Mouse (Mus musculus): Measurements from ENCODE around the gene Nfix. TPM values are rescaled to one million over a fixed set of nuclear protein-coding genes. Genes with fewer than 3 reads are reported as not detected.

The Nfix gene
- polyA plus RNA-seq (2012; ENCODE audit: insufficient read depth, insufficient read length, low replicate concordance, missing spikeins), result not detected in 2 replicates

DNA sequence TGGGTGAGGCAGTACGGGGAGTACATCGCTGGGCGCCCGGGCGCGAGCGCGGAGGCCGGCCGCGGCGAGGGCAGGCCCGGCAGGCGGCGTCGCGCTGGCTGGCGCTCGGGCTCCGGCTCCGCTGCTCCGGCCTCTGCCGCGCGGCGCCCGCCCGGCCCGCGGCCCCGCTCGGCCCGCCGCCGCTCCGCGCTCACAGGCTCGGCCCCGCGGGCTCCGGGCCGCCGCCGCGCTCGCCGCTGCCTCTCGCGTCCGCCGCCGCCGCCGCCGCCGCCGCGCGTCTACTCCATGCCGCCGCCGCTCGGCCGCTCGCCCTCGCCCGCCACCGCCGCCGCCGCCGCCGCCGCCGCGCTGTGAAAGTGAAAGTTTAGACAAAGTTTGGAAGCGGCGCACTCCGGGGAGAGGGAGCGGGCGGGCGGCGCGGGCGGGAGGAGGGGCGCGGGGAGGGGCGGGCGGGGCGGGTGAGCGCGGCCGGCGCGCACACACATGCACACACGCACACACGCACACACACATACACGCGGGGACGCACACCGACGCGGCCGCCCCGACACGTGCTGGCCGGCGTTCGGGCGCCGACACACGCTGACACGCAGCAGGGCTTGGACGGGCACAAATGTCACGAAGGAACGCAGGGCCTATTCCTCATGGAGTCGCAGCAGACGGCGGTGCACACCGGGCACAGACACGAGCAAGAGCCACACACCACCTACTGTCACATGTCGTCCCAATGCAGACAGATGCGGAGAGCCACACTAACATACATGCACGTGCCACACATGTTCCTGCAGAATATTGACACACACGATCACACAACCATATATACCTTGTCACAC lies at the start of gene Nfix:
Gene Nfix, minus strand, starts transcription at position 346 of the 833 bp plus-strand sequence.
- 31% methylated on average over 114 of the region's 125 CpGs for WGBS
- H3K4me3 ChIP-seq (ENCODE audit: insufficient read depth, low read depth, low read length), result peak within 1 kb of the TSS; percentile 70
- H3K4me1 ChIP-seq (ENCODE audit: control insufficient read depth, insufficient read depth, low read length), result peaks cover 18% of the 10 kb centered on the region
- 0 out of 2 replicates have a peak within 1 kb of the TSS, but pooled peaks have one; percentile 1 for H3K27ac ChIP-seq (ENCODE audit: insufficient read depth, low read depth, low read length)
- TF ChIP-seq CTCF (IDR thresholded peaks at IDR 0.05; ENCODE audit: insufficient read depth, low read depth, low read length) (no peak), POLR2A (IDR thresholded peaks at IDR 0.05; ENCODE audit: insufficient read depth, low read depth, low read length) (no peak)

- Histone ChIP-seq H3K4me3 (ENCODE audit: insufficient read depth, low read depth, low read length) (no peak overlapping the region), H3K4me1 (ENCODE audit: control insufficient read depth, insufficient read depth, low read length) (peaks cover 4% of the 10 kb centered on the region), H3K27ac (ENCODE audit: insufficient read depth, low read depth, low read length) (no peak overlapping the region)
- TF ChIP-seq POLR2A (IDR thresholded peaks at IDR 0.05; ENCODE audit: insufficient read depth, low read depth, low read length), result no peak
- no peak for TF ChIP-seq CTCF (IDR thresholded peaks at IDR 0.05; ENCODE audit: insufficient read depth, low read depth, low read length)
- WGBS, result 46% methylated on average over 6 of the region's 6 CpGs
These were observed 47.7 kb upstream of the Nfix start for GRCm38 (mm10) chr8:84847684-84848435.

DNA sequence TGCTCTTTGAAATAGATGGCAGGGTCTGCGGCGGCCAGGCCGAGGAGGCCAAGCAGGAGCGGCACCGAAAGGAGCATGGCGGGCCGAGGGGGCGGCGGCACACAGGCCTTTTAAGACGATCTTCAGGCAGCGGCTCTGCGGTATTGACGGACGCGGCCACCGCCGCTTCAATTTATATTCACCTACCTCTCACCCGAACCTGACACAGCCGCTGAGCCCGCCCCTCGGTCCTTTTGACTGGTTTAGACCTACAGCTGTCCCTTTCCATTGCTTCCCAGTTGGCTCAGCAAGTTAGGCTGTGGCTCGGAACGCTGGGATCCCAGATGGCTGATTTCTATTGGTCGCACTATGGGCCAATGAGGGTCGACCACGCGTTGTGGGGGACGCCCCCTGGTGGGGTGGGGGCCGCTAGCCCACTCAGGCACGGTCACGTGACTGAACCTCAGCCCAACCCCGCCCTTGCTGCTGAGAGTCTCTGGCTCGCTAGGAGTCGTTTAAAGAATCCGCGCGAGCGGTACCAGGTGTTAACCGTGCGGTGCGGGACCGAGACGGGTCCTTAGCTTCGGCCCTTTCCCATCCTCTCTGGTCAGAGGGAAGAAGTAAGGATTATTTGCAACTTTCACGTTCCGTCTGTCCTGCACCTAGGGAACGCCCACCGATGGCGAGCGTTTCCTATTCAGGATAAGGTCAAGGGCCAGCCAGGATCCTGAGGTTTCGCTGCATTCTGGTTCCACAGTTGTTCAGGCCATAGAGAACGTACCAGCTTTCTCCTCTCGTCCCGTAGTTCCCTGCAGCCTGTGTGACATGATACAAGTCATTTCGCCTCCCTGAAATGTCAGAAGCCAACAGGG lies 46.8 kb upstream of the Nfix start, which contains the start of gene Calr:
Gene Calr, minus strand, starts transcription at position 213 of the 851 bp plus-strand sequence.
- Histone ChIP-seq H3K4me3 (ENCODE audit: insufficient read depth, low read depth, low read length) (peak within 1 kb of the TSS; percentile 75), H3K4me1 (ENCODE audit: control insufficient read depth, insufficient read depth, low read length) (peaks cover 4% of the 10 kb centered on the region), H3K27ac (ENCODE audit: insufficient read depth, low read depth, low read length) (peak within 1 kb of the TSS; percentile 66)
- WGBS, result under 1% methylated on average over 55 of the region's 55 CpGs
- peak; percentile 99 for TF ChIP-seq POLR2A (IDR thresholded peaks at IDR 0.05; ENCODE audit: insufficient read depth, low read depth, low read length)
- no peak for TF ChIP-seq CTCF (IDR thresholded peaks at IDR 0.05; ENCODE audit: insufficient read depth, low read depth, low read length)

GRCm38 (mm10) chr8:84846094-84846721 lies 46.1 kb upstream of the Nfix start:
- peak overlapping the region; percentile 66 for H3K27ac ChIP-seq (ENCODE audit: insufficient read depth, low read depth, low read length)
- TF ChIP-seq CTCF (IDR thresholded peaks at IDR 0.05; ENCODE audit: insufficient read depth, low read depth, low read length) (no peak), POLR2A (IDR thresholded peaks at IDR 0.05; ENCODE audit: insufficient read depth, low read depth, low read length) (no peak)
- under 1% methylated on average over 30 of the region's 30 CpGs for WGBS
- peaks cover 4% of the 10 kb centered on the region for H3K4me1 ChIP-seq (ENCODE audit: control insufficient read depth, insufficient read depth, low read length)
- peak overlapping the region; percentile 75 for H3K4me3 ChIP-seq (ENCODE audit: insufficient read depth, low read depth, low read length)

DNA sequence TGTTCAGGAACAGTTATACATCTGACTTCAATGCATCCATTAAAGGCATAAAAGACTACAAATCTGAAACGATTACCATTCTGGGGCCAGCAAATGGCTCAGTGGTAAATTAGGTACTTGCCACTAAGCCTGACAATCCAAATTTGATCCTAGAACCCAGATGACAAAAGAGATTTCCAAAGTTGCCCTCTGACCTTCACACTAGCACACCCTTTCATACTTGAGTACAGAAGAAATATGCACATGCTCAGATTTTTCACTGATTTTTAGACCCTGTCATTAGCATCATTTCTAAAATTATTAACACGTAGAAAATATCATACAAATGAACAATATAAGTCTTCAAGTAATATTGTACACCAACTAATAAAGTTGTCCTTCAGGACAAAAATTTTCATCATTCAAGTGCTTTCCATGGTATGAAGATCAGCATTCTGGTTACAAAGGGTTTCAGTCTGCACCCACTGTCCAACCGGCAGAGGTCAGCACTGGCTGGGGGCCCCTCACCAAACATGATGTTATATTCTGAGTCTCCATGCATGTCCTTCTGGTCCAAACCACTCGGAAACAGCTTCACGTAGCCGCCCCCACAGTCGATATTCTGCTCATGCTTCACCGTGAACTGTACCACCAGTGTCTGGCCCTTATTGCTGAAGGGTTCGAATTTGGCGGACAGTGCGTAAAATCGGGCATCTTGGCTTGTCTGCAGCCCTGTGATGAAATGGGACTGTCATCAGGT lies 45.4 kb upstream of the Nfix start:
- WGBS, result 3% methylated on average over 12 of the region's 12 CpGs
- H3K27ac ChIP-seq (ENCODE audit: insufficient read depth, low read depth, low read length), result peak overlapping the region; percentile 66
- H3K4me1 ChIP-seq (ENCODE audit: control insufficient read depth, insufficient read depth, low read length), result peaks cover 4% of the 10 kb centered on the region
- H3K4me3 ChIP-seq (ENCODE audit: insufficient read depth, low read depth, low read length), result peak overlapping the region; percentile 75
- TF ChIP-seq POLR2A (IDR thresholded peaks at IDR 0.05; ENCODE audit: insufficient read depth, low read depth, low read length), result no peak
- no peak for TF ChIP-seq CTCF (IDR thresholded peaks at IDR 0.05; ENCODE audit: insufficient read depth, low read depth, low read length)

GRCm38 (mm10) chr8:84844397-84845070 lies 44.4 kb upstream of the Nfix start:
- Histone ChIP-seq H3K4me3 (ENCODE audit: insufficient read depth, low read depth, low read length) (no peak overlapping the region), H3K27ac (ENCODE audit: insufficient read depth, low read depth, low read length) (no peak overlapping the region), H3K4me1 (ENCODE audit: control insufficient read depth, insufficient read depth, low read length) (peaks cover 4% of the 10 kb centered on the region)
- TF ChIP-seq POLR2A (IDR thresholded peaks at IDR 0.05; ENCODE audit: insufficient read depth, low read depth, low read length) (no peak), CTCF (IDR thresholded peaks at IDR 0.05; ENCODE audit: insufficient read depth, low read depth, low read length) (no peak)
- 80% methylated on average over 9 of the region's 9 CpGs for WGBS

DNA sequence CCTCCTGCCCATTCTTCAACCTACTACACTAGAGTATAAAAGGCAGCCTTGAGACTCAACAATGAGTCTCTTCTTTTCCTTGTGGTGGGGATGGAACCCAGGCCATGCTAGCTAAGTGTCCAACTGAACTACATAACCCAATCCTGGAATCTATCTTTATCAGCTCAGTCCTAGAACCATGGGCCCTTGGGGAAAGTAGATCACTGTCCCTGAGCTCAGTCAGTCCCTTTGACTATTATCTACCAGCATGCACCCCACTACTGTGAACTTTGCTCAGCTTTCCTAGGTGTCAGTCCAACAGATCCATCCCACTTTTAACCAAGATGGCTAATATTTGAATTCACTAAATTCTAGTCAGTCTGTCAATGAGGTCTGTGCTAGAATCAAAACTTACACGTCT lies 41.4 kb upstream of the Nfix start:
- Histone ChIP-seq H3K27ac (ENCODE audit: insufficient read depth, low read depth, low read length) (no peak overlapping the region), H3K4me1 (ENCODE audit: control insufficient read depth, insufficient read depth, low read length) (peaks cover 4% of the 10 kb centered on the region), H3K4me3 (ENCODE audit: insufficient read depth, low read depth, low read length) (no peak overlapping the region)
- TF ChIP-seq CTCF (IDR thresholded peaks at IDR 0.05; ENCODE audit: insufficient read depth, low read depth, low read length), result no peak
- TF ChIP-seq POLR2A (IDR thresholded peaks at IDR 0.05; ENCODE audit: insufficient read depth, low read depth, low read length), result no peak
- 71% methylated on average over 1 of the region's 1 CpGs for WGBS

Measured in olfactory bulb, adult 2 months (tissue).